22 mouse cellular contexts compared by ENCODE assay signal in the genomic region with DNA sequence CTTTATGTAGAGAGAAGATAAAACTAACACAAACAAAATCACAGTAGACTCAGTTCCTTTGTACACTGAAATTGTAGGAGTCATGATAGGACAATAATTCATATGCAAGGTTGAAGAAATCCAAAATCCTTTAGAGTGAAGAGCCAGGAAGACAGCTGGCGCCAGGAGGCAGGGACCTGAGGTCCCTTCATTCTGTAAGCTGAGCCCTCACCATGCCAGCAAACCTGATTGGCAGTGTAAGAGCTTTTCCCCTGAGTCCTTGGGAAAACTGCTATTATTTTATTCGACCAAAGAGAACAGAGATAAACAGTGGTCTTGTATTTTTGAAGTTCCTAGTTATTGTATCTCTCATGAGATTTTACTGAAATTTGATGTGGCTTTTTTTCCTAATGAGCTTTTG. TPM values are rescaled to one million over a fixed set of nuclear protein-coding genes. Genes with fewer than 3 reads are reported as not detected.
A peak's percentile ranks its signal among the peaks of the same experiment; 100 is the strongest.
DNase-seq lines count a peak whose midpoint lies in the region; ATAC-seq and TF ChIP-seq lines count a peak whose summit lies in the region.
"Had no signal": no experiment of that assay in that cellular context is flagged by ENCODE, and none has a peak within 500 bp of the region (broad histone marks: within the 10 kb centered on the region; RNA-seq: fewer than 3 reads in every experiment).

No protein-coding gene starts in this region.

- H3K4me1 ChIP-seq in embryonic facial prominence, embryonic 14.5 days (ENCODE audit: control insufficient read depth, insufficient read depth, low read length), result peaks cover 13% of the 10 kb centered on the region
- H3K4me1 ChIP-seq in embryonic facial prominence, embryonic 10.5 days, result peaks cover 49% of the 10 kb centered on the region
- no peaks in the 10 kb centered on the region for H3K4me1 ChIP-seq in midbrain, postnatal 0 days (ENCODE audit: insufficient read depth, low read length)
- H3K4me1 ChIP-seq in midbrain, embryonic 15.5 days, result no peaks in the 10 kb centered on the region; the same call in 1 of the 2 replicates
- H3K4me1 ChIP-seq: forebrain, embryonic 12.5 days; forebrain, embryonic 15.5 days had no signal

- H3K9ac ChIP-seq in embryonic facial prominence, embryonic 14.5 days (ENCODE audit: low read depth, low read length), result no peak overlapping the region
- H3K9ac ChIP-seq in midbrain, postnatal 0 days (replicated peaks; ENCODE audit: low read length, poor library complexity, severe bottlenecking), result no peak overlapping the region
- no peak overlapping the region for H3K9ac ChIP-seq in midbrain, embryonic 15.5 days
- H3K9ac ChIP-seq: embryonic facial prominence, embryonic 12.5 days; forebrain, embryonic 12.5 days; forebrain, embryonic 15.5 days; hindbrain, embryonic 12.5 days; hindbrain, embryonic 15.5 days had no signal

- no peak overlapping the region for H3K27ac ChIP-seq in embryonic facial prominence, embryonic 14.5 days (replicated peaks; ENCODE audit: low read depth, low read length)
- no peak overlapping the region for H3K27ac ChIP-seq in embryonic facial prominence, embryonic 10.5 days (replicated peaks)
- no peak overlapping the region for H3K27ac ChIP-seq in midbrain, postnatal 0 days (ENCODE audit: low read depth, low read length)
- no peak overlapping the region for H3K27ac ChIP-seq in midbrain, embryonic 15.5 days
- H3K27ac ChIP-seq: embryonic facial prominence, embryonic 12.5 days; forebrain, embryonic 12.5 days; forebrain, embryonic 15.5 days; hindbrain, embryonic 12.5 days; hindbrain, embryonic 15.5 days had no signal

- H3K9me3 ChIP-seq in embryonic facial prominence, embryonic 14.5 days (ENCODE audit: control insufficient read depth, low read length), result no peaks in the 10 kb centered on the region
- H3K9me3 ChIP-seq in embryonic facial prominence, embryonic 10.5 days, result no peaks in the 10 kb centered on the region
- no peaks in the 10 kb centered on the region for H3K9me3 ChIP-seq in midbrain, postnatal 0 days (ENCODE audit: low read length)
- H3K9me3 ChIP-seq in midbrain, embryonic 15.5 days, result no peaks in the 10 kb centered on the region
- H3K9me3 ChIP-seq: embryonic facial prominence, embryonic 12.5 days; forebrain, embryonic 12.5 days; forebrain, embryonic 15.5 days; hindbrain, embryonic 12.5 days; hindbrain, embryonic 15.5 days had no signal

- H3K4me2 ChIP-seq in embryonic facial prominence, embryonic 14.5 days (ENCODE audit: low read depth, low read length), result no peak overlapping the region
- no peak overlapping the region for H3K4me2 ChIP-seq in midbrain, postnatal 0 days (ENCODE audit: low read depth, low read length, poor library complexity, severe bottlenecking)
- no peak overlapping the region for H3K4me2 ChIP-seq in midbrain, embryonic 15.5 days
- H3K4me2 ChIP-seq: embryonic facial prominence, embryonic 12.5 days; forebrain, embryonic 12.5 days; forebrain, embryonic 15.5 days; heart, embryonic 11.5 days; hindbrain, embryonic 12.5 days; hindbrain, embryonic 15.5 days had no signal

- no peak for TF ChIP-seq CTCF in midbrain, postnatal 0 days (IDR thresholded peaks at IDR 0.05)

- ATAC-seq in embryonic facial prominence, embryonic 14.5 days (ENCODE audit: low read depth), result no peak
- ATAC-seq in midbrain, postnatal 0 days (ENCODE audit: low FRiP score), result no peak
- no peak for ATAC-seq in midbrain, embryonic 15.5 days (replicated peaks)
- ATAC-seq: activated CD4-positive, CD25-positive, alpha-beta regulatory T cell, adult 4 months; forebrain, embryonic 15.5 days; intestine, postnatal 0 days had no signal

- peak; percentile 47 to 73 for DNase-seq in adrenal gland, adult (ENCODE audit: inconsistent age in 2 of 2, low spot score in 1 of 2)
- no peak for DNase-seq in adrenal gland, postnatal 4 days (ENCODE audit: low spot score in 2 of 2)
- DNase-seq in adrenal gland, postnatal 14 days, result peak; percentile 54
- DNase-seq in adrenal gland, postnatal 25 days, result no peak
- peak; percentile 53 for DNase-seq in embryonic facial prominence, embryonic 14.5 days (ENCODE audit: low spot score)
- no peak for DNase-seq in embryonic facial prominence, embryonic 10.5 days (ENCODE audit: low spot score)
- peak; percentile 30 for DNase-seq in midbrain, postnatal 0 days (ENCODE audit: low spot score)
- DNase-seq: cerebellum, adult 11-12 months; cerebellum, adult 9-11 months; gastrocnemius, postnatal 25 days; heart, adult 2 months; kidney, adult 2 months had no signal

- WGBS in embryonic facial prominence, embryonic 14.5 days, result 39% methylated on average over 2 of the region's 2 CpGs
- WGBS in embryonic facial prominence, embryonic 10.5 days, result 58% methylated on average over 2 of the region's 2 CpGs
- WGBS in midbrain, postnatal 0 days, result 55% methylated on average over 2 of the region's 2 CpGs
- WGBS in midbrain, embryonic 15.5 days, result 62% methylated on average over 2 of the region's 2 CpGs

- no peak overlapping the region for H3K4me3 ChIP-seq in embryonic facial prominence, embryonic 14.5 days (ENCODE audit: low read depth, low read length)
- no peak overlapping the region for H3K4me3 ChIP-seq in embryonic facial prominence, embryonic 10.5 days
- no peak overlapping the region for H3K4me3 ChIP-seq in midbrain, postnatal 0 days (ENCODE audit: low read depth, low read length)
- no peak overlapping the region for H3K4me3 ChIP-seq in midbrain, embryonic 15.5 days
- H3K4me3 ChIP-seq: embryonic facial prominence, embryonic 12.5 days; erythroblast, embryonic 14.5 days; forebrain, embryonic 12.5 days; forebrain, embryonic 15.5 days; heart, adult 2 months; hindbrain, embryonic 12.5 days; hindbrain, embryonic 15.5 days had no signal

- H3K36me3 ChIP-seq in embryonic facial prominence, embryonic 14.5 days (ENCODE audit: control insufficient read depth, insufficient read depth, low read length), result peaks cover 9% of the 10 kb centered on the region; the same call in 1 of the 2 replicates
- peaks cover 16% of the 10 kb centered on the region for H3K36me3 ChIP-seq in embryonic facial prominence, embryonic 10.5 days (replicated peaks)
- H3K36me3 ChIP-seq in midbrain, postnatal 0 days (ENCODE audit: insufficient read depth, low read length), result no peaks in the 10 kb centered on the region
- H3K36me3 ChIP-seq in midbrain, embryonic 15.5 days (replicated peaks), result no peaks in the 10 kb centered on the region
- H3K36me3 ChIP-seq: forebrain, embryonic 12.5 days; forebrain, embryonic 15.5 days; hindbrain, embryonic 12.5 days; hindbrain, embryonic 15.5 days had no signal

- H3K27me3 ChIP-seq in embryonic facial prominence, embryonic 14.5 days (replicated peaks; ENCODE audit: control insufficient read depth, insufficient read depth, low read length), result no peaks in the 10 kb centered on the region
- no peaks in the 10 kb centered on the region for H3K27me3 ChIP-seq in embryonic facial prominence, embryonic 10.5 days (replicated peaks; ENCODE audit: low read depth, poor library complexity, severe bottlenecking)
- H3K27me3 ChIP-seq in midbrain, postnatal 0 days (ENCODE audit: insufficient read depth, low read length), result no peaks in the 10 kb centered on the region
- no peaks in the 10 kb centered on the region for H3K27me3 ChIP-seq in midbrain, embryonic 15.5 days (replicated peaks)
- H3K27me3 ChIP-seq: embryonic facial prominence, embryonic 12.5 days; forebrain, embryonic 12.5 days; forebrain, embryonic 15.5 days; hindbrain, embryonic 12.5 days; hindbrain, embryonic 15.5 days had no signal

RNA-seq across cellular contexts. Expression of a gene that starts 9.0 kb away (rescaled TPM):
- total RNA-seq in adrenal gland, postnatal 4 days (2021), result 100 to 1,000 TPM; 149 to 167 TPM
- total RNA-seq in adrenal gland, postnatal 14 days (2021), result 182 and 200 TPM in 2 replicates
- 221 and 278 TPM in 2 replicates for total RNA-seq in adrenal gland, postnatal 25 days (2021)
- 66.7 and 68.6 TPM in 2 replicates for polyA plus RNA-seq in embryonic facial prominence, embryonic 14.5 days (2014; fragmentation: Nextera tagmentation; extraction: Ambion mirVana)
- polyA plus RNA-seq in embryonic facial prominence, embryonic 10.5 days (2016; fragmentation: Nextera tagmentation; extraction: Ambion mirVana), result 29.8 and 29.9 TPM in 2 replicates
- 13.4 and 15.2 TPM in 2 replicates for total RNA-seq in midbrain, postnatal 0 days (2014; rRNA removed)
- 5.3 and 6.3 TPM in 2 replicates for polyA plus RNA-seq in midbrain, postnatal 0 days (2015; fragmentation: Nextera tagmentation; extraction: Ambion mirVana)
- polyA plus RNA-seq in midbrain, embryonic 15.5 days (2015; fragmentation: Nextera tagmentation; extraction: Ambion mirVana), result 11.0 and 11.8 TPM in 2 replicates
- polyA plus RNA-seq: erythroblast, embryonic 14.5 days had no signal

Comparison
In these comparisons a context has a peak if more than half of its experiments do, and no peak if none do; other contexts are left out.
1. DNase-seq: peak in adrenal gland, adult (2 of 2), adrenal gland, postnatal 14 days (single experiment), embryonic facial prominence, embryonic 14.5 days (single experiment) and midbrain, postnatal 0 days (single experiment); none in adrenal gland, postnatal 4 days (0 of 2), adrenal gland, postnatal 25 days (single experiment) and embryonic facial prominence, embryonic 10.5 days (single experiment).